Mouse (Mus musculus): ENCODE measurements around the gene Sbk1. TPM values are rescaled to one million over a fixed set of nuclear protein-coding genes. Genes with fewer than 3 reads are reported as not detected.
"Not testable (repeated sequence)": the region's sequence is repeated elsewhere in the genome, so short reads cannot be mapped to it uniquely, and the experiment has no call there.

Sbk1 gene
- polyA plus RNA-seq, 1 experiment from 2014 or later, result 17.6 TPM

DNA sequence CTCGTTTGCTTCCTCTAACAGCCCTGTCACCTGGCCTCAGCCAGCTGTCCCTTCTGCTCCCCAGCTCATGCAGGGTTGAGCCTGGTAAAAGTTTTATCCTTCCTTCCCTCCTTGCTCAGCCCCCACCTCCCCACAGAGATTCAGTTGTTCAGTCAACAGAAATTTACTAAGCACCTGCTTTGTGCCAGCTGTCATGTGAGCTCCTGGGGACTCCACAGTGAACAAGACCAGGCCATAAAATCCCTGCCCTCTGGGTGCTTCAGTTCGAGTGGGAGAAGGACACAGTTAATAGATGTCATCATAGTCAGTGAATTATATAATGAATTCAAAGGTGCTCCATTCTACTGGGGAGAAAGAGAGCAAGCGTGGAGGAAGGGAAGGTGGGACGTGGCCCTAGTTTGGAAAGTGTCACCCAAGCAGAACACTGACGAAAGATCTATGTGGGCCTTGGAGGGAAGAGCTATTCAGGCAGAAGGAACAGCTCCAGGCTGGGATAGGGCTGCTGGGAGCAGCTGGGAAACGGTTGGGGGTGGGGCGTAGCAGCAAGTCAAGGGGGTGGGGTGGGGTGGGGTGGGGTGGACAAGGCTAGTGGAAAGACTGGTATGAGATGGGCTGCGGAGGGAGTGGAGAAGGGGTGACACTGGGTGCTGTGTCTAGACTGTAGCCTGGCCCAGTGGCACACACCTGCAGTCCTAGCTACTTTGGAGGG, 7.5 kb downstream of the Sbk1 start:
- no peaks in the 10 kb centered on the region for H3K9me3 ChIP-seq (replicated peaks; ENCODE audit: control insufficient read depth, low read length)
- no peak overlapping the region for H3K27ac ChIP-seq (ENCODE audit: low read depth, low read length)
- 78% methylated on average over 8 of the region's 8 CpGs for WGBS (ENCODE audit: insufficient replicate concordance)
- H3K4me3 ChIP-seq (ENCODE audit: low read depth, low read length), result no peak overlapping the region
- ATAC-seq (replicated peaks; ENCODE audit: insufficient number of reproducible peaks, low FRiP score, low TSS enrichment), result no peak
- H3K9ac ChIP-seq (ENCODE audit: low read depth, low read length), result no peak overlapping the region
- H3K27me3 ChIP-seq (ENCODE audit: control insufficient read depth, insufficient read depth, low read length), result no peaks in the 10 kb centered on the region
- H3K36me3 ChIP-seq (ENCODE audit: control insufficient read depth, insufficient read depth, low read length), result no peaks in the 10 kb centered on the region
- H3K4me1 ChIP-seq (ENCODE audit: control insufficient read depth, insufficient read depth, low read length), result peaks cover 12% of the 10 kb centered on the region
- no peak overlapping the region for H3K4me2 ChIP-seq

DNA sequence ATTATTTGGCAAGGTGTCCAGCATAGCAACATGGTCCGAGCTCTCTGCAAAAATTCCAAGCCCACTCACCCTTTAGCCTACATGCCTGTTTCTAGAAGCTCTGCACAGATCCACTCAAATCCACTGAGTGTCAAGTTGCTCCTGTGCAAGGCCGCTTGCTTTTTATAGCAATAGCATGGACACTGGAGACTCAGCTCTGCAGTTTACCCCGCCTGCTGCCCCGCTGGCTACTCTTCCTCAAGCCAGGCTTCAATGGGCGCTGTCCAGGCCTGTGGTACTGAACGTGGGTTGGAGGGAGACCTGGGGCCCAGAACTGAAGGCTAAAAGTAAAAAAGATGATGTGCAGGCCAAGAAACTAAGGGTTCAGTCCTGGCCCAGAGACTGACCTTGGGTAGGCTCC, 8.3 kb downstream of the Sbk1 start:
- H3K4me2 ChIP-seq, result no peak overlapping the region
- peaks cover 16% of the 10 kb centered on the region for H3K4me1 ChIP-seq (ENCODE audit: control insufficient read depth, insufficient read depth, low read length)
- H3K4me3 ChIP-seq (ENCODE audit: low read depth, low read length), result no peak overlapping the region
- ATAC-seq (replicated peaks; ENCODE audit: insufficient number of reproducible peaks, low FRiP score, low TSS enrichment), result no peak
- H3K9ac ChIP-seq (ENCODE audit: low read depth, low read length), result no peak overlapping the region
- WGBS (ENCODE audit: insufficient replicate concordance), result 34% methylated on average over 6 of the region's 6 CpGs
- no peaks in the 10 kb centered on the region for H3K36me3 ChIP-seq (ENCODE audit: control insufficient read depth, insufficient read depth, low read length)
- no peak overlapping the region for H3K27ac ChIP-seq (ENCODE audit: low read depth, low read length)
- H3K27me3 ChIP-seq (ENCODE audit: control insufficient read depth, insufficient read depth, low read length), result no peaks in the 10 kb centered on the region
- H3K9me3 ChIP-seq (replicated peaks; ENCODE audit: control insufficient read depth, low read length), result no peaks in the 10 kb centered on the region

DNA sequence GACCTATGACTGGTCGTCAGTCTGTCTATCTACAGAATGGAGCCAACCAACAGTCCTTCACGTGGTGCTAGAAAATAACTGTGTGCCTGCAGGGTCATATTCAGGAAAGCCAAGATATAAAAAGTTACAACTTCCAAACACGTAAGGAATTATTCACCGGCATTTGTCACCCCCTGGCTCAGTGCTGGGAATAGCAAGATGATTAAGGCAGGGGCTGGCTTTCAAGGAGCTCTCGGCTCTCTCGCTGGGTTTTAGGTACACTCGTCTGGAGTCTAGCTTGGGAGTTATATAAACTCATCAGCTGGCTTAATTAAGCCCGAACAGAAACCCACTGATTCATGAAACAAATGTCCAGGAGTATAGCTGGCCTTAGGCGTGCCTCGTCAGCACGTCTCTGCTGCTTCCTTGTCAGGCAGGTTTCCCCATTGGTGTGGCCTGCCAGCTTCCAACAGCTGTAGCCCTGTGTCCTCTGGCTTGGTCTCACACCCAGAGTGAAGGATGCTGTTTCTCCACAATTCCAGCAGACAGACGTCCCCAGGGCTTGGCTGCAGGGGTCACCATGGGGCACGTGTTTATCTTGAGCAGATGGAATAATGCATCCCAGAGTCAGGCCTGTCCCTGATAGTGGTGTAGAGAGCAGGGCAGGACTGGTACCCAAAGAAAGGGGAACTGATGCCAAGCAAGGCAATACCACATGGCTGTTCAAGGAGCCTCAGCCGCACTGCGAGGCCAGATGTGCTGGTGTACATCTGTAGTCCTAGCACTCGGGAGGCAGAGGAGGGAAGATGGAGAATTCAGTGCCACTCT, 9.7 kb downstream of the Sbk1 start:
- no peaks in the 10 kb centered on the region for H3K9me3 ChIP-seq (replicated peaks; ENCODE audit: control insufficient read depth, low read length)
- no peaks in the 10 kb centered on the region for H3K27me3 ChIP-seq (ENCODE audit: control insufficient read depth, insufficient read depth, low read length)
- peaks cover 16% of the 10 kb centered on the region for H3K4me1 ChIP-seq (ENCODE audit: control insufficient read depth, insufficient read depth, low read length)
- H3K4me2 ChIP-seq, result no peak overlapping the region
- ATAC-seq (replicated peaks; ENCODE audit: insufficient number of reproducible peaks, low FRiP score, low TSS enrichment), result no peak
- whole genome bisulfite sequencing (ENCODE audit: insufficient replicate concordance), result 74% methylated on average over 16 of the region's 16 CpGs
- no peak overlapping the region for H3K27ac ChIP-seq (ENCODE audit: low read depth, low read length)
- no peak overlapping the region for H3K4me3 ChIP-seq (ENCODE audit: low read depth, low read length)
- no peaks in the 10 kb centered on the region; the same call in 1 of the 2 replicates for H3K36me3 ChIP-seq (ENCODE audit: control insufficient read depth, insufficient read depth, low read length)
- H3K9ac ChIP-seq (ENCODE audit: low read depth, low read length), result no peak overlapping the region

DNA sequence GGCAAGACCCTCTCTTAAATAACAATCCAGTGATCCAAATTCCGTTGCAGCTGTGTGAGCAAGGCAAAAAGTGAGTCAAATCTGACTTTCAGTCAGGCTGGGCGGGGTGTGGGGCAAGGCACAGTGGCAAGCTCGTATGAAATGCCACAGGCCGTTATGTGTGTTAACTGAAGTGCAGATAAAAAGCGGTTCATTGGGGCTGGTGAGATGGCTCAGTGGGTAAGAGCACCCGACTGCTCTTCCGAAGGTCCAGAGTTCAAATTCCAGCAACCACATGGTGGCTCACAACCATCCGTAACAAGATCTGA, 10.2 kb downstream of the Sbk1 start:
- H3K4me2 ChIP-seq, result not testable (repeated sequence)

DNA sequence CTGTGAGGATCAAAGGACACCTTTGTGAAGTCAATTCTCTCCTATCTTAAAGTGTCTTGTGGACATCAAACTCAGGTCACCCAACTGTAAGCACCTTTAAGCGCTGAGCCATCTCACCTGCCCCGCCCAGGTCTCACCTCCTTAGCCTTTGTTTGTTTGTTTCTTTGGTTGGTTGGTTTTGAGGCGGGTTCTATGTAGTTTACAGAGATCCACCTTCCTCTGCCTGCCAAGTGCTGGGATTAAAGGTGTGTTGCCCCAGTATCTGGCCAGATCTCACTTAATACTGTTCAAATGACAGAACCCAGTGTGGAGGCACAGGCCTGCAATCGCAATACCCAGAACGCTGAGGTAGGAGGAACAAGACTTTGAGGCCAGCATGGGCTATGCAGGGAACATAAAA, 11.6 kb downstream of the Sbk1 start:
- Histone ChIP-seq H3K27me3 (ENCODE audit: control insufficient read depth, insufficient read depth, low read length) (no peaks in the 10 kb centered on the region), H3K9me3 (replicated peaks; ENCODE audit: control insufficient read depth, low read length) (no peaks in the 10 kb centered on the region), H3K4me1 (ENCODE audit: control insufficient read depth, insufficient read depth, low read length) (peaks cover 20% of the 10 kb centered on the region), H3K27ac (ENCODE audit: low read depth, low read length) (no peak overlapping the region), H3K9ac (ENCODE audit: low read depth, low read length) (no peak overlapping the region), H3K4me2 (no peak overlapping the region), H3K4me3 (ENCODE audit: low read depth, low read length) (no peak overlapping the region), H3K36me3 (ENCODE audit: control insufficient read depth, insufficient read depth, low read length) (no peaks in the 10 kb centered on the region; the same call in 1 of the 2 replicates)
- WGBS (ENCODE audit: insufficient replicate concordance), result 79% methylated on average over 5 of the region's 5 CpGs
- no peak for ATAC-seq (replicated peaks; ENCODE audit: insufficient number of reproducible peaks, low FRiP score, low TSS enrichment)

More for the DNA sequence above, 10.2 kb downstream of the Sbk1 start:
- ATAC-seq (replicated peaks; ENCODE audit: insufficient number of reproducible peaks, low FRiP score, low TSS enrichment); H3K27ac ChIP-seq (ENCODE audit: low read depth, low read length); H3K9ac ChIP-seq (ENCODE audit: low read depth, low read length); H3K9me3 ChIP-seq (replicated peaks; ENCODE audit: control insufficient read depth, low read length); H3K36me3 ChIP-seq (ENCODE audit: control insufficient read depth, insufficient read depth, low read length); H3K4me3 ChIP-seq (ENCODE audit: low read depth, low read length); H3K27me3 ChIP-seq (ENCODE audit: control insufficient read depth, insufficient read depth, low read length): not testable (repeated sequence)
- 82% methylated on average over 7 of the region's 8 CpGs for WGBS (ENCODE audit: insufficient replicate concordance)
- peaks cover 16% of the 10 kb centered on the region for H3K4me1 ChIP-seq (ENCODE audit: control insufficient read depth, insufficient read depth, low read length)

DNA sequence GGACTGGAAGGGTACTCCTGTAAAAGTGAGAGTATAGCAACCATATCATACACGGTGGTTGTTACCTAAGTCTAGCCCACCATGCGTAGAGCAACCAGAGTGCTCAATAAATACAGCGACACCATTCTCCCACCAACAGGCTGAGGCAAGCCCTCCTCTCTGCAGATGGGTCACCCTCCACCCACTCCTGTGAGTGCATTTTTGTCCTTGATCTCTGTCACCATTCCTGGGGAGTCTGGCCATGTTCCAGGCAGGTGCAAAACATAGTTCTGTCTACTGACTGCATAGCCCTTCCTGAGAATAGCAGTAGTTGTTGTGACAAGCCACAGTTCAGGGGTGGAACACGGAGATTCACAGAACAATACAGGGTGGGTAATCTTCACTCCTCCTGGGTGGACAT, 12.0 kb downstream of the Sbk1 start:
- Histone ChIP-seq H3K27ac (ENCODE audit: low read depth, low read length) (no peak overlapping the region), H3K9me3 (replicated peaks; ENCODE audit: control insufficient read depth, low read length) (no peaks in the 10 kb centered on the region), H3K36me3 (ENCODE audit: control insufficient read depth, insufficient read depth, low read length) (no peaks in the 10 kb centered on the region; the same call in 1 of the 2 replicates), H3K4me3 (ENCODE audit: low read depth, low read length) (no peak overlapping the region), H3K27me3 (ENCODE audit: control insufficient read depth, insufficient read depth, low read length) (no peaks in the 10 kb centered on the region), H3K4me2 (no peak overlapping the region), H3K4me1 (ENCODE audit: control insufficient read depth, insufficient read depth, low read length) (peaks cover 20% of the 10 kb centered on the region), H3K9ac (ENCODE audit: low read depth, low read length) (no peak overlapping the region)
- WGBS (ENCODE audit: insufficient replicate concordance), result 81% methylated on average over 4 of the region's 4 CpGs
- ATAC-seq (replicated peaks; ENCODE audit: insufficient number of reproducible peaks, low FRiP score, low TSS enrichment), result no peak

DNA sequence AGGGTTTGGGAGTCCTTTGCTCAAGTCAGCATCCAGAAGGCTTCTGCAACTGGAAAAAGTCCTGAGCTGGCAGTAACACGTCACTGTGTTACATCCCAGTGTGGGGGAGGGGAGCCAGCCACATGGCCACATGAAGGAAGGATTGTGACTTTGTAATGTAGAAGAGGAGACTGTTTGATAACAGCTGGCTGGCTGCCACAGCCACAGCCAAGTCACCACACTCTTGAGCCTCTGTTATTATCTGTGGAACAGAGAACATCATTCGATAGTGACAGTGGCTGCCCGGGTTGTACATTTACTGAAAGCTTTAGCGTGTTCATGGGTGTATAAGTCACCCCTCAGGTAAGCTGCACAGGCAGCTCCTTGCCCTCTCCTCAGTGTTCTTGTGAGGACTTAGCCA, 12.4 kb downstream of the Sbk1 start:
- Histone ChIP-seq H3K4me1 (ENCODE audit: control insufficient read depth, insufficient read depth, low read length) (peaks cover 18% of the 10 kb centered on the region), H3K27me3 (ENCODE audit: control insufficient read depth, insufficient read depth, low read length) (no peaks in the 10 kb centered on the region), H3K27ac (ENCODE audit: low read depth, low read length) (peak overlapping the region; percentile 22; the same call in 1 of the 2 replicates), H3K9ac (ENCODE audit: low read depth, low read length) (no peak overlapping the region), H3K36me3 (ENCODE audit: control insufficient read depth, insufficient read depth, low read length) (no peaks in the 10 kb centered on the region; the same call in 1 of the 2 replicates), H3K4me2 (no peak overlapping the region), H3K9me3 (replicated peaks; ENCODE audit: control insufficient read depth, low read length) (no peaks in the 10 kb centered on the region), H3K4me3 (ENCODE audit: low read depth, low read length) (no peak overlapping the region)
- 49% methylated on average over 4 of the region's 4 CpGs for WGBS (ENCODE audit: insufficient replicate concordance)
- ATAC-seq (replicated peaks; ENCODE audit: insufficient number of reproducible peaks, low FRiP score, low TSS enrichment), result no peak

DNA sequence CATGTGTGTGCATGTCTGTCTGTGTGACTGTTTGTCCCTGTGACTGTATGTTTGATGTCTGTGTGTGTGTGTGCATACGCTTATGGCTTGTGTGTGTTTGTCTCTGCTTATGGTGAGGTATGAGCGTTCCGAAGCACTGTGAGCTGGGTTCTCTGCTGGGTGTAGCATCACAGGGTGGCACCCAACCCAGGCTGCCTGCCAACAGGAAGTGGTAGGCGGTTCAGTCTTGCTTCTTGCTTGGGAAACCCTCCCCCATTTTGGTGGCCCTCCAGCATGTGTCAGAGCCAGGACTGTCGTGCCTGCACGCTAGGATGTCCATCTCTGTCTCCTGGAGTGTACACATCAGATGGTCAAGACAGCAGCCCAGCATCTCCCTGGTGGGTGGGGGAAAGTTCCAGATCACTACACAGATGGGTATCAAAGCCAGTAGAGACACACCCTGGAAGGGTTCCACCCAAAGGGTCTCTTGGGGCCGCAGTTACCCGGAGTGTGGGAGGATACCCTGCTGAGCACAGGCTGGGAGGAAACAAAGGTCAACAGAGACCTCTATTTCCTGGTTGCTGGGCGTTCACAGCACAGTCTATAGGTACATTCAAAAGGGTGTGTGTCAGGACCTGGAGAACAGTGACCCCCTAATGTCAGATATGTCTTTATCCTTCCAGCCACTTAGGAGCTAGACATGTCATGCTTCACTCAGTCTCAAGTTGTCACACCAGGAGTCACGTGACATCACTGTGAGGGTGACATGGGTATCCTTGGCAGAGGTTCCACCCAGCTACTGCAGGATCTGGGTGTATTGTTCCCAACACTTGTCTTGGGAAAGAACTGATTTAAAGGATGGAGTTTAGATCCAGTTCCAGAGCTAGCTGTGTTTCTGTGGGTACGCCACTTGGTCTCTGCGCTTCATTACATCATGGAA, 13.1 kb downstream of the Sbk1 start:
- peak overlapping the region; percentile 22; the same call in 1 of the 2 replicates for H3K27ac ChIP-seq (ENCODE audit: low read depth, low read length)

More for the DNA sequence above, 13.1 kb downstream of the Sbk1 start:
- Histone ChIP-seq H3K9ac (ENCODE audit: low read depth, low read length) (no peak overlapping the region), H3K4me3 (ENCODE audit: low read depth, low read length) (no peak overlapping the region), H3K27me3 (ENCODE audit: control insufficient read depth, insufficient read depth, low read length) (no peaks in the 10 kb centered on the region), H3K4me1 (ENCODE audit: control insufficient read depth, insufficient read depth, low read length) (peaks cover 17% of the 10 kb centered on the region), H3K9me3 (replicated peaks; ENCODE audit: control insufficient read depth, low read length) (no peaks in the 10 kb centered on the region), H3K36me3 (ENCODE audit: control insufficient read depth, insufficient read depth, low read length) (no peaks in the 10 kb centered on the region; the same call in none of the 2 replicates), H3K4me2 (no peak overlapping the region)
- no peak for ATAC-seq (replicated peaks; ENCODE audit: insufficient number of reproducible peaks, low FRiP score, low TSS enrichment)
- 72% methylated on average over 12 of the region's 12 CpGs for WGBS (ENCODE audit: insufficient replicate concordance)
